Mouse (Mus musculus): ENCODE measurements at regions not wholly inside any gene's neighbourhood (a gene's known extent, or its start where the extent isn't known, plus 50 kb on each side); places are given as distances from the start of the nearest gene placed in this dataset.

GRCm38 (mm10) chr3:51078459-51078858, 145.8 kb upstream of the Noct start:
- TF ChIP-seq GATA1 (IDR thresholded peaks at IDR 0.05; ENCODE audit: low read length), result no peak

GRCm38 (mm10) chr3:51080415-51080814, 143.8 kb upstream of the Noct start:
- TF ChIP-seq GATA1 (IDR thresholded peaks at IDR 0.05; ENCODE audit: low read length), result no peak

- TF ChIP-seq GATA1 (IDR thresholded peaks at IDR 0.05; ENCODE audit: low read length), result no peak
Observed at GRCm38 (mm10) chr3:51080855-51081254, 143.4 kb upstream of the Noct start.

GRCm38 (mm10) chr3:51082831-51083575, 141.2 kb upstream of the Noct start:
- TF ChIP-seq GATA1 (IDR thresholded peaks at IDR 0.05; ENCODE audit: low read length), result no peak

GRCm38 (mm10) chr3:51083583-51083982, 140.7 kb upstream of the Noct start:
- no peak for TF ChIP-seq GATA1 (IDR thresholded peaks at IDR 0.05; ENCODE audit: low read length)

GRCm38 (mm10) chr3:51086441-51086849, 137.8 kb upstream of the Noct start:
- no peak for TF ChIP-seq GATA1 (IDR thresholded peaks at IDR 0.05; ENCODE audit: low read length)

- TF ChIP-seq GATA1 (IDR thresholded peaks at IDR 0.05; ENCODE audit: low read length), result no peak
Observed at GRCm38 (mm10) chr3:51087076-51087475, 137.2 kb upstream of the Noct start.

GRCm38 (mm10) chr3:51089036-51089669, 135.1 kb upstream of the Noct start:
- TF ChIP-seq GATA1 (IDR thresholded peaks at IDR 0.05; ENCODE audit: low read length), result no peak

- no peak for TF ChIP-seq GATA1 (IDR thresholded peaks at IDR 0.05; ENCODE audit: low read length)
Observed at GRCm38 (mm10) chr3:51091478-51091877, 132.8 kb upstream of the Noct start.

- no peak for TF ChIP-seq GATA1 (IDR thresholded peaks at IDR 0.05; ENCODE audit: low read length)
Observed at GRCm38 (mm10) chr3:51092079-51093028, 131.9 kb upstream of the Noct start.

- TF ChIP-seq GATA1 (IDR thresholded peaks at IDR 0.05; ENCODE audit: low read length), result no peak
Observed at GRCm38 (mm10) chr3:51095847-51096447, 128.3 kb upstream of the Noct start.

- TF ChIP-seq GATA1 (IDR thresholded peaks at IDR 0.05; ENCODE audit: low read length), result no peak
Observed at GRCm38 (mm10) chr3:51096545-51096944, 127.7 kb upstream of the Noct start.

- TF ChIP-seq GATA1 (IDR thresholded peaks at IDR 0.05; ENCODE audit: low read length), result no peak
Observed at GRCm38 (mm10) chr3:51097362-51097761, 126.9 kb upstream of the Noct start.

GRCm38 (mm10) chr3:51099966-51100365, 124.3 kb upstream of the Noct start:
- no peak for TF ChIP-seq GATA1 (IDR thresholded peaks at IDR 0.05; ENCODE audit: low read length)

- no peak for TF ChIP-seq GATA1 (IDR thresholded peaks at IDR 0.05; ENCODE audit: low read length)
Observed at GRCm38 (mm10) chr3:51108639-51109202, 115.5 kb upstream of the Noct start.
